Mouse (Mus musculus) kidney, postnatal 14 days (tissue): ENCODE measurements around the gene Aldoc.

Source experiments
- DNase-seq: peaks from one replicate; pipeline ENCODE4 v3.0.0; 2022; ENCODE audit warnings: mixed read lengths

Gene Aldoc

GRCm38 (mm10) chr11:78363309-78364007 is 40.7 kb downstream of the Aldoc start:
- peak; percentile 46 for DNase-seq

GRCm38 (mm10) chr11:78364103-78364502 is 41.3 kb downstream of the Aldoc start:
- DNase-seq: peak; percentile 50

GRCm38 (mm10) chr11:78367456-78368225 is 44.9 kb downstream of the Aldoc start:
- DNase-seq: no peak

- DNase-seq: peak; percentile 50
These were observed 47.6 kb downstream of the Aldoc start for GRCm38 (mm10) chr11:78370389-78370788.

- DNase-seq: no peak
These were observed 48.9 kb downstream of the Aldoc start for GRCm38 (mm10) chr11:78371711-78372110.

- no peak for DNase-seq
These were observed 49.4 kb downstream of the Aldoc start for GRCm38 (mm10) chr11:78372166-78372565.

GRCm38 (mm10) chr11:78372610-78373009 is 49.8 kb downstream of the Aldoc start:
- peak; percentile 76 for DNase-seq

- no peak for DNase-seq
These were observed 51.4 kb downstream of the Aldoc start for GRCm38 (mm10) chr11:78374147-78374546.
